Mouse (Mus musculus): ENCODE results near the gene A630095N17Rik. TPM values are rescaled to one million over a fixed set of nuclear protein-coding genes. Genes with fewer than 3 reads are reported as not detected.
"Not testable (repeated sequence)": the region's sequence is repeated elsewhere in the genome, so short reads cannot be mapped to it uniquely, and the experiment has no call there.

A630095N17Rik gene
- polyA plus RNA-seq, 1 experiment: not detected

GRCm38 (mm10) chr1:75244175-75244826 lies 12.4 kb upstream of the A630095N17Rik start:
- no peak for DNase-seq (ENCODE audit: extremely low spot score in 1 of 2, low spot score in 1 of 2)

DNA sequence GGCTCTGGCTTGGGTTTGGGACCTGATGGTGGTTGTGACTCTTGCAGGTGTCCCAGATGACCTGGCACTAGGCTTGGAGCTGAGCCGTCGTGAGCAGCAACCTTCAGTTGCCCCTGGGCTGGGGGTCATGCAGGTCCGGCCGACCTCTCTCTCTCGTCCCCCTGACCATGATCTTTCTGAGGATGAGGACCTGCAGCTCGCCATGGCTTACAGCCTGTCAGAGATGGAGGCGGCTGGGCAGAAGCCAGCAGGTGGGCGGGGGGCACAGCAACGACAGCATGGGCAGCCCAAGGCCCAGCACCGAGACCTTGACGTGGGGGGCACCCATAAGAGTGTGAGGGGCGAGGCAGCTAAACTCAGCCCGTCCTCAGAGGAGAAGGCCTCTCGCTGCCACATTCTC lies 11.5 kb upstream of the A630095N17Rik start:
- no peak for DNase-seq (ENCODE audit: extremely low spot score in 1 of 2, low spot score in 1 of 2)

GRCm38 (mm10) chr1:75239591-75239990 lies 7.7 kb upstream of the A630095N17Rik start:
- DNase-seq (ENCODE audit: extremely low spot score in 1 of 2, low spot score in 1 of 2): peak in 1 of 2 experiments; percentile 57

DNA sequence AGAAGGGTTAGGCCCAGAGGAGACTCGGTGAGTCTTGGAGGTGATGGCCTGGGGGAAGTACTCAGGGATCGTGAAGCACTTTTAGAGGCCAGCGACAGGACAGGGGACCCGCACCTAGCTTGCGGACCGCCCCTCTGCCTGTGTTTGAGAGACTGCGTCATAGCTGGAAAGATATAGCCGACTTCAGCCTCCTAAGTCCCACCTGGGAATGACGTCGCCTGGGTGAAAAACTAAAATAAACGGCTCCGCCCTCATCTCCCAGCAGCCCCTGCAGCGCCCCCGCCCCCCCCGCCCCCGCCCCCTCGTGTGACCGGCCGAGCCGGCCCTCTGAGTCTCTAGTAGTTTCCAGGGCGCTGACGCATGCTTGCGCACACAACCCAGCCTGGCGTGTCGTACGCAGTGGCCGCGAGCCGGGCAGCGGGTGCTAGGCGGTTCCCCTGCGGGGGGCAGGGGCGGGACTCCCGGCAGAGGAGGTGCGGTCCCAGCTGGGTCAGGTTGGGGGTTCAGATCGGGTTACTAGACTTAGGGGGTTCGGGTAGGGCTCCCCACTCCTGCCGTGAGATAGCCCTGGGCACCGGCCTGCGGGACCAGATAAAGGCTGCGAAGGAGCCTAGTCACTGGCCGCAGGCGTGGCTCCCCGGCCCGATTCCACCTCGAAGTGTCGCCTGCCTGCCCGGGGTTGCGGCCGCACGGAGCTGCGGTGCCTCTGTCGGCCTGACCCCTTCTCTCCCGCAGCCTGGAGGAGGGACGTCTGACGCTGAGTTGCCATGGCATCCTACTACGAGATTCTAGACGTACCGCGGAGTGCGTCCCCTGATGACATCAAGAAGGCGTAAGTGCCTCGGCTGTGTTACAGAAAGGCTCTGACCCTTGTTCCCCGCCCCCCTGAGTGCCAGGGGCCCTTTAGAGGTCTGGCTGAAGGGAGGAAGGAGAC lies 4.5 kb upstream of the A630095N17Rik start, which contains the start of gene Dnajb2:
Dnajb2 (plus strand) TSS at position 290 of the 934 bp plus-strand sequence.
- peak; percentile 75 to 87 for DNase-seq (ENCODE audit: extremely low spot score in 1 of 2, low spot score in 1 of 2)

DNA sequence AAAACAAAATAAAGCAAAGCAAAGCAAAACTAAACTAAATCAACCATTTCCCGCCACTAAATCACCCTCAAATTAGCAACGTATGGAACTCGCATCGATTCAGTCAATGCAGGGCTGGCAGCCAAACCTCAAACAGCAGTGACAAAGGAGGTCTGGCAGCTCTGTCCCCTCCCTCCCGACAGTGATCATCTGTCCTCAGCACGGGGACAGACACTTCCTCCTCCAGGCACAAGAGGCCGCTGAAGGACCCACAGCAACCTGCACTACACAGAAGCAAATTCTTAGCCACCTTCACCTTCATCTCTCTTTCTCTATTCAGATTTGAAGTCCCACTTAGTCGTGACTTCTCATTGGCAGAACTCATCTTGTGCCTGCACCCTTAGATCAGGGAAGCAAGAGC lies 2.7 kb upstream of the A630095N17Rik start:
- DNase-seq (ENCODE audit: extremely low spot score in 1 of 2, low spot score in 1 of 2): peak; percentile 64 to 81

DNA sequence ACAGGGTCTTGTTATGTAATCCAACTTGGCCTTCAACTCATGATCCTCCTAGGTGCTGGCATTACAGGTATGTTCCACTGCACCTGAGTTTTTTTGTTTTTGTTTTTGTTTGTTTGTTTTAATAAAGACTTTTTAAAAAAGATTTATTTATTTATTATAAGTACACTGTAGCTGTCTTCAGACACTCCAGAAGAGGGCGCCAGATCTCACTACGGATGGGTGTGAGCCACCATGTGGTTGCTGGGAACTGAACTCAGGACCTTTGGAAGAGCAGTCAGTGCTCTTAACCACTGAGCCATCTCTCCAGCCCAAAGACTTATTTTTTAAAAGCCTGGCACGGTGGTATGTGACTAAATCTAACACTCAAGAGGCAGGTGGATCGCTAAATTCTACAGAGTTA lies 587 bp upstream of the A630095N17Rik start:
- DNase-seq (ENCODE audit: extremely low spot score in 1 of 2, low spot score in 1 of 2): not testable (repeated sequence)

DNA sequence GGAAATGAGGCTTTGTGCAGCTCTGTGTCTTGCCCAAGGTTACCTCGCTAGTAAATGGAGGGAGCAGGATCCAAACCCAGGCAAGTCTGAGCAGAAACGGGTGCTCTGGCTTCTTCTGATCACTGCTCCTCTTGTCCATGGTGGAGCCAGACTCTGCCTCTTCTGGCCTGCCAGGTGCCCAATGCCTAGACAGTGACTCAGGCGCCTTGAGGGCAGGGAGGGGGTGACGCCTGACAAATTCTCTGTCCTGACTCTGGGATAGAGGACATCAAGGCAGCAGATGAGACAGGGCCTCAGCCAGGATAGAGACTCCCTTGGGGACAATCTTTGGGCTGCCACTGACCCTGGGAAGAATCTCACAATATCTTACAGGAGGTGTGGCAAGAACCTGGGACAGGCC lies 678 bp downstream of the A630095N17Rik start:
- DNase-seq (ENCODE audit: extremely low spot score in 1 of 2, low spot score in 1 of 2): no peak

DNA sequence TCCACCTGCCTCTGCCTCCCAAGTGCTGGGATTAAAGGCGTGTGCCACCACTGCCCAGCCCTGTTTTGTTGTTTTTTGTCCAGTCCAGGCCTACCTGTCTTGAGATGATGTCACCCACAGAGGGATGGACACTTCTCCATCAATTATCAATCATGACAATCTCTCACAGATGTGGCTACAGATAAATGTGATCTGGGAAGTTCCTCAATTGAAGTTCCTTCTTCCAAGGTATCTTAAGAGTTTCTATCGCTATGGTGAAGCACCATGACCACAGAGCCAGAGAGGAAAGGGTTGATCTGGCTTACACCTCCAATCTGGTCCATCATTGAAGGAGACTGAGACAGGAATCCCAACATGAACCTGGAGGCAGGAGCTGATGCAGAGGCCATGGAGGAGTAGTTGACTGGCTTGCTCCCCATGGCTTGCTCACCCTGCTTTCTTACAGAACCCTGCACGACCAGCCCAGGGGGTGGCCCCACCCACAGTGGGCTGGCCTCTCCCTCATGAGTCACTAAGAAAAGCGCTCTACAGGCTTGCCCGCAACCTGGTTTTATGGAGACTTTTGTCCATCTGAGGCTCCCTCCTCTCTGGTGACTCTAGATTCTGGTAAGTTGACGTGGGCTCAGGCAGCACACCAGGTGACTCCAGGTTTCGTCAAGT lies 1.4 kb downstream of the A630095N17Rik start:
- DNase-seq (ENCODE audit: extremely low spot score in 1 of 2, low spot score in 1 of 2): no peak

DNA sequence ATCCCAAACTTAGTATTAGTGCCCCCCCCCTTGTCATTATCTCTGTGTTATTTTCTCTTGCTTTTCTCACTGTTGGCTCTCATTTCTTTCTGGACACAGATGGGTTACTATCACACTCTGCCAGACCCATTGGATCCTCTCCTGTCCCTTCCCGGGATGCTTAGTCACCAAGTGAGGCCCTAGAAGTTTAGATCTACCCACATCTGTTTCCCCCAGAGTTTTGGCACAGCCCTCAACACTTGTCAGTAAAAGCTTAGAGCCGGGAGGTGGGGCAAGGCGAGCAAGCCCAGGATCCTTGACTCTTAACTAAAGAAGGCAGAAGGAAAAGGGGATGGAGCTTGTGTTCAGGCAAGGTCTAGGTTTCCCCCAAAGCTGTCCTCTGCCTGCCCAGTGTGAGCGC lies 2.7 kb downstream of the A630095N17Rik start:
- DNase-seq (ENCODE audit: extremely low spot score in 1 of 2, low spot score in 1 of 2): no peak

GRCm38 (mm10) chr1:75227653-75228052 lies 4.2 kb downstream of the A630095N17Rik start:
- DNase-seq (ENCODE audit: extremely low spot score in 1 of 2, low spot score in 1 of 2): no peak

GRCm38 (mm10) chr1:75226138-75226537 lies 5.8 kb downstream of the A630095N17Rik start:
- DNase-seq (ENCODE audit: extremely low spot score in 1 of 2, low spot score in 1 of 2): no peak

GRCm38 (mm10) chr1:75225473-75225872 lies 6.4 kb downstream of the A630095N17Rik start:
- DNase-seq (ENCODE audit: extremely low spot score in 1 of 2, low spot score in 1 of 2): no peak

GRCm38 (mm10) chr1:75223532-75223931 lies 8.4 kb downstream of the A630095N17Rik start:
- DNase-seq (ENCODE audit: extremely low spot score in 1 of 2, low spot score in 1 of 2): no peak

GRCm38 (mm10) chr1:75222926-75223325 lies 9.0 kb downstream of the A630095N17Rik start:
- no peak for DNase-seq (ENCODE audit: extremely low spot score in 1 of 2, low spot score in 1 of 2)

GRCm38 (mm10) chr1:75221538-75221937 lies 10.4 kb downstream of the A630095N17Rik start:
- no peak for DNase-seq (ENCODE audit: extremely low spot score in 1 of 2, low spot score in 1 of 2)

DNA sequence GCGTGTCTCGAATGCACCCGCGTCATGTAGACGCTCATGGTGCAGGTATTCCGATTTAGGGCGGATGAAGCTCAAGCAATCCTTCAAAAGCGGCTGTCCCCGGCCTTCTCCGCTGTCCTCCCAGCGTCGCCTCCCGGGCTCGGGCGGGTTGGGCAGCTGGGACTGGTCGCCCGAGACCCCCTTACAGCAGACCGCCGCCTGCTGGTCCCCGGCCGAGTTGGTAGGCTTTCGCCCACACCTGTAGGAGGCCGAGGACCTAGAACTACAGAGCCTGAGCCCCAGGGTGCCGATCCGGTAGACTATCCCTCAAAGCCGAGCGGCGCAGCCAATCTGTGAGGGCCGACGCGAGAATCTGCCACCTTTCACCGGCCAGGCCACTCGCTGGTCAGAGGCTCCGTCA lies 12.4 kb downstream of the A630095N17Rik start, which contains the start of gene Tuba4a:
Tuba4a (minus strand) TSS at position 335 of the 400 bp plus-strand sequence.
- no peak for DNase-seq (ENCODE audit: extremely low spot score in 1 of 2, low spot score in 1 of 2)

- peak; percentile 89 to 95 for DNase-seq (ENCODE audit: extremely low spot score in 1 of 2, low spot score in 1 of 2)
Observed at GRCm38 (mm10) chr1:75219078-75219477, 12.8 kb downstream of the A630095N17Rik start.

- peak; percentile 48 to 77 for DNase-seq (ENCODE audit: extremely low spot score in 1 of 2, low spot score in 1 of 2)
Observed at GRCm38 (mm10) chr1:75218227-75219001, 13.5 kb downstream of the A630095N17Rik start.

DNA sequence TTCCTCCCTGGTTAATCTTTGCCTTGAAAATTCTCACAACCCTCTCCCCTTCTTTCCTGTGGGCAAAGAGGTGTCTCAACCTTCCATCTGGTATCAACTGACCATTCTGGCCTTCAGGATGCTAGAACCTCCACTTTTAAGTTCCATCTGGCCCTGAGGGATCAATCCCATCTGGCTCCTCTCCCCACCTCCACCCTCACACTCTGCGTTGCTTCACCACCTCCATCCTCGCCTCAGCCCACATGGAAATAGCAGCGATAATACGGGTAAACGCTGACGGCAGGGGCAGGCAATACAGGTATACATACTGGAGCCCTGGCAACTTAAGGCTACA lies 14.0 kb downstream of the A630095N17Rik start:
- DNase-seq (ENCODE audit: extremely low spot score in 1 of 2, low spot score in 1 of 2): peak in 1 of 2 experiments; percentile 70

Data from frontal cortex, adult 2 months (tissue).